ENCODE assay signal across 14 mouse cellular contexts in genomic region chr1:171450062-171450461, GRCm38 (mm10).
"Had no signal": no experiment of that assay in that cellular context is flagged by ENCODE, and none has a peak within 500 bp of the region (broad histone marks: within the 10 kb centered on the region; RNA-seq: fewer than 3 reads in every experiment).

No protein-coding gene starts in this region.

- H3K4me1 ChIP-seq: midbrain, embryonic 13.5 days; neural tube, embryonic 15.5 days had no signal

- H3K27me3 ChIP-seq: intestine, embryonic 15.5 days; limb, embryonic 12.5 days; liver, embryonic 15.5 days; midbrain, embryonic 13.5 days; neural tube, embryonic 15.5 days; stomach, embryonic 15.5 days had no signal

- H3K9ac ChIP-seq: intestine, embryonic 15.5 days; limb, embryonic 12.5 days; liver, embryonic 15.5 days; midbrain, embryonic 13.5 days; neural tube, embryonic 15.5 days; stomach, embryonic 15.5 days had no signal

- H3K4me2 ChIP-seq: intestine, embryonic 15.5 days; limb, embryonic 12.5 days; liver, embryonic 11.5 days; liver, embryonic 15.5 days; midbrain, embryonic 13.5 days; neural tube, embryonic 15.5 days; stomach, embryonic 15.5 days had no signal

- H3K27ac ChIP-seq: intestine, embryonic 15.5 days; limb, embryonic 12.5 days; liver, embryonic 15.5 days; midbrain, embryonic 13.5 days; neural tube, embryonic 15.5 days; stomach, embryonic 15.5 days had no signal

- H3K36me3 ChIP-seq: intestine, embryonic 15.5 days; limb, embryonic 12.5 days; liver, embryonic 15.5 days; midbrain, embryonic 13.5 days; neural tube, embryonic 15.5 days; stomach, embryonic 15.5 days had no signal

- ATAC-seq: intestine, embryonic 15.5 days; lung, postnatal 0 days; midbrain, embryonic 13.5 days had no signal

- H3K4me3 ChIP-seq: intestine, embryonic 15.5 days; limb, embryonic 12.5 days; liver, embryonic 15.5 days; midbrain, embryonic 13.5 days; neural tube, embryonic 15.5 days; stomach, embryonic 15.5 days had no signal

- DNase-seq: layer of hippocampus, adult 9-11 months; lung, adult 2 months; lung, postnatal 36 days; right cerebral cortex, postnatal 14 days; thymus, adult 2 months; thymus, postnatal 25 days had no signal

- H3K9me3 ChIP-seq: intestine, embryonic 15.5 days; limb, embryonic 12.5 days; liver, embryonic 15.5 days; midbrain, embryonic 13.5 days; neural tube, embryonic 15.5 days; stomach, embryonic 15.5 days had no signal
